Mouse (Mus musculus): Measurements from ENCODE around the gene Ankrd13b. TPM values are rescaled to one million over a fixed set of nuclear protein-coding genes. Genes with fewer than 3 reads are reported as not detected.

The Ankrd13b gene
- 3.5 TPM for polyA plus RNA-seq (2015; fragmentation: Illumina TruSeq; extraction: RNeasy Lipid Tissue Mini Kit (QIAGEN cat#74804); ENCODE audit: insufficient read depth, low read depth, low replicate concordance)

GRCm38 (mm10) chr11:77489591-77490235, at the start of gene Ankrd13b:
Gene Ankrd13b (minus strand): TSS chr11:77489678.

GRCm38 (mm10) chr11:77519043-77519442, 29.6 kb upstream of the Ankrd13b start, which contains the start of gene Gm10392:
Gene Gm10392 (minus strand): TSS chr11:77519198.

GRCm38 (mm10) chr11:77515637-77516552, 26.4 kb upstream of the Ankrd13b start, which contains the start of gene Trp53i13:
Gene Trp53i13 (minus strand): TSS chr11:77515980.

GRCm38 (mm10) chr11:77514832-77515636, 25.6 kb upstream of the Ankrd13b start, which contains the start of gene Abhd15:
Gene Abhd15 (plus strand): TSS chr11:77515121.

GRCm38 (mm10) chr11:77493512-77494343, 4.2 kb upstream of the Ankrd13b start, which contains the start of gene Git1:
Gene Git1 (plus strand): TSS chr11:77493562.

GRCm38 (mm10) chr11:77462283-77463100, 27.0 kb downstream of the Ankrd13b start, which contains the start of gene Coro6:
Gene Coro6 (plus strand): TSS chr11:77462411.

Other genes starting within 250 kb of the Ankrd13b start
- gene Coro6, start 27.3 kb downstream of the Ankrd13b start, polyA plus RNA-seq (2015; fragmentation: Illumina TruSeq; extraction: RNeasy Lipid Tissue Mini Kit (QIAGEN cat#74804); ENCODE audit: insufficient read depth, low read depth, low replicate concordance): 0.70 TPM
- gene Git1, start 3.9 kb upstream of the Ankrd13b start, polyA plus RNA-seq (2015; fragmentation: Illumina TruSeq; extraction: RNeasy Lipid Tissue Mini Kit (QIAGEN cat#74804); ENCODE audit: insufficient read depth, low read depth, low replicate concordance): 16.2 TPM
- 1.2 TPM for gene Abhd15, start 25.4 kb upstream of the Ankrd13b start, polyA plus RNA-seq (2015; fragmentation: Illumina TruSeq; extraction: RNeasy Lipid Tissue Mini Kit (QIAGEN cat#74804); ENCODE audit: insufficient read depth, low read depth, low replicate concordance)
- gene Trp53i13, start 26.3 kb upstream of the Ankrd13b start, polyA plus RNA-seq (2015; fragmentation: Illumina TruSeq; extraction: RNeasy Lipid Tissue Mini Kit (QIAGEN cat#74804); ENCODE audit: insufficient read depth, low read depth, low replicate concordance): 7.3 TPM
- not detected for gene Gm10392, start 29.5 kb upstream of the Ankrd13b start, polyA plus RNA-seq (2015; fragmentation: Illumina TruSeq; extraction: RNeasy Lipid Tissue Mini Kit (QIAGEN cat#74804); ENCODE audit: insufficient read depth, low read depth, low replicate concordance)
- 4.5 TPM for gene Taok1, start 118.1 kb upstream of the Ankrd13b start, polyA plus RNA-seq (2015; fragmentation: Illumina TruSeq; extraction: RNeasy Lipid Tissue Mini Kit (QIAGEN cat#74804); ENCODE audit: insufficient read depth, low read depth, low replicate concordance)
- gene Nufip2, start 196.5 kb upstream of the Ankrd13b start, polyA plus RNA-seq (2015; fragmentation: Illumina TruSeq; extraction: RNeasy Lipid Tissue Mini Kit (QIAGEN cat#74804); ENCODE audit: insufficient read depth, low read depth, low replicate concordance): 5.8 TPM
- gene Cryba1, start 235.6 kb upstream of the Ankrd13b start, polyA plus RNA-seq (2015; fragmentation: Illumina TruSeq; extraction: RNeasy Lipid Tissue Mini Kit (QIAGEN cat#74804); ENCODE audit: insufficient read depth, low read depth, low replicate concordance): not detected

All from pancreas, adult 10 weeks (tissue).